Mouse (Mus musculus) limb, embryonic 12.5 days (tissue): Measurements from ENCODE around the gene Cnnm3. TPM values are rescaled to one million over a fixed set of nuclear protein-coding genes. Genes with fewer than 3 reads are reported as not detected.

Experiments used
- ATAC-seq: fragments of 200-750 bp; cut with Nextera tagmentation; 2 replicates; pipeline ENCODE4 v1.8.0; 2017; ENCODE audit warnings: low read depth, moderate TSS enrichment; ENCODE audit not compliant: insufficient number of reproducible peaks, insufficient read depth, low FRiP score, low TSS enrichment
- H3K27ac ChIP-seq: fragments of 300-500 bp; sonication (generic); 2 replicates; pipeline ENCODE4 v1.5.1; 2016; ENCODE audit warnings: mild to moderate bottlenecking, moderate library complexity
- H3K27me3 ChIP-seq: fragments of 300-500 bp; sonication (generic); 2 replicates; pipeline ENCODE4 v1.6.1; 2016; ENCODE audit warnings: mild to moderate bottlenecking, moderate library complexity
- H3K36me3 ChIP-seq: fragments of 300-500 bp; sonication (generic); 2 replicates; pipeline ENCODE4 v1.6.1; 2016; ENCODE audit warnings: mild to moderate bottlenecking, moderate library complexity
- H3K4me1 ChIP-seq: fragments of 300-500 bp; sonication (generic); replicated peaks from 2 replicates; pipeline ENCODE4 v1.6.1; 2016
- H3K4me2 ChIP-seq: fragments of 300-500 bp; sonication (generic); 2 replicates; pipeline ENCODE4 v1.6.1; 2016; ENCODE audit warnings: mild to moderate bottlenecking, moderate library complexity
- H3K4me3 ChIP-seq: fragments of 300-500 bp; sonication (generic); replicated peaks from 2 replicates; pipeline ENCODE4 v1.5.1; 2016; ENCODE audit warnings: mild to moderate bottlenecking
- H3K9ac ChIP-seq: fragments of 300-500 bp; sonication (generic); replicated peaks from 2 replicates; pipeline ENCODE4 v1.6.1; 2016; ENCODE audit warnings: mild to moderate bottlenecking, moderate library complexity
- H3K9me3 ChIP-seq: fragments of 300-500 bp; sonication (generic); 2 replicates; pipeline ENCODE4 v1.6.1; 2016; ENCODE audit warnings: mild to moderate bottlenecking, moderate library complexity
- WGBS: fragments of 180-500 bp; shearing (Covaris S2); methylation state at CpG from one replicate; pipeline ENCODE4 v1.1.7; 2016; 5-methylcytosine and 5-hydroxymethylcytosine counted together
- polyA plus RNA-seq: library from polyadenylated mRNA; unstranded; fragments of >200 nt; fragmentation: Nextera tagmentation; extraction: Ambion mirVana; gene quantifications from 2 replicates; pipeline ENCODE4 v1.2.1, GENCODE M21; 2016

Cnnm3 gene
- polyA plus RNA-seq, 1 experiment from 2014 or later: 5.9 TPM

DNA sequence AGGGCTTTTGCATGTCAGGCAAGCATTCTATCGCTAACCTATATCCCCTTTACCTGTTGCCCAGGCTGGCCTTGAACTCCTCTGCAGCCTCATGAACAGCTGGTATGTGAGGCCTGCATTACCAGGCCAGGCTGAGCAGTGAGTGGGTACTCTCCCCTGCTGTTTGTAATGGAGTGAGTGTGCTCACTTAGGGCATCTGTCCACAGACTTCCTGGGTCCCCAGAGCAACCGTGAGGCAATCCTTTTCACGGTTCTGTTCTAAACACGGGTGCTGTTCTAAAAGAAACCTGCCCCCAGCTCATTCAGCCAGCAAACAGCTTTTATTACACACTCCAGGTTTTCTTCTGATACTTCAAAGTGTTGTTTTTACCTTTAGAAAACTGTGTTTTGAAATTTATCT is 27.1 kb downstream of the Cnnm3 start:
- no peak overlapping the region for H3K4me3 ChIP-seq
- no peak overlapping the region for H3K9ac ChIP-seq
- H3K9me3 ChIP-seq: no peaks in the 10 kb centered on the region
- peaks cover 54% of the 10 kb centered on the region for H3K36me3 ChIP-seq
- ATAC-seq: no peak
- H3K4me1 ChIP-seq: peaks cover 4% of the 10 kb centered on the region
- H3K27me3 ChIP-seq: no peaks in the 10 kb centered on the region
- no peak overlapping the region for H3K27ac ChIP-seq
- WGBS: 90% methylated on average over 4 of the region's 4 CpGs
- H3K4me2 ChIP-seq: no peak overlapping the region

DNA sequence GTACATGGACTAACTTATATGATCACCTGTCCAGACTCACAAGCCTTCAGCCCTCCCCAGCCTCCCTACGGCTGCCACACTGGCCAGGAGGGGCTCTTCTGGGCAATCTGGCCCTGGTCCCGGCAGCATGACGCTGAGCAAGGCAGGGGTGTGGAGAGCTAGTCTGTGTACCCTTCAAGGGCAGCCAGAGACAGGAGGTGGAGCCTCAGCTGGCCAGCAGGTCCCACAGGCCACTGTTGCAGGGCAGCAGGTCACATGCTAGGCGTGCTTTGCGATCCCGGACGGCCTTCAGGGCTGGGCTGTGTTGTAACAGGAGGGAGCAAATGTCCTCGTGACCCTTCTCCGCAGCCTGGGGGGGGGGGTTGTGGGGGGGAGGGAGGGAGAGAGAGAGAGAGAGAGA is 27.5 kb downstream of the Cnnm3 start, which contains the start of gene Gm42417:
TSS of gene Gm42417 (minus strand) at position 244 of the 400 bp plus-strand sequence.
- Histone ChIP-seq H3K4me1 (peaks cover 8% of the 10 kb centered on the region), H3K27ac (peak within 1 kb of the TSS; percentile 2; the same call in 1 of the 2 replicates), H3K4me2 (no peak within 1 kb of the TSS), H3K4me3 (no peak within 1 kb of the TSS), H3K36me3 (peaks cover 54% of the 10 kb centered on the region), H3K9ac (no peak within 1 kb of the TSS), H3K27me3 (no peaks in the 10 kb centered on the region), H3K9me3 (no peaks in the 10 kb centered on the region)
- 42% methylated on average over 9 of the region's 9 CpGs for WGBS
- ATAC-seq: no peak

DNA sequence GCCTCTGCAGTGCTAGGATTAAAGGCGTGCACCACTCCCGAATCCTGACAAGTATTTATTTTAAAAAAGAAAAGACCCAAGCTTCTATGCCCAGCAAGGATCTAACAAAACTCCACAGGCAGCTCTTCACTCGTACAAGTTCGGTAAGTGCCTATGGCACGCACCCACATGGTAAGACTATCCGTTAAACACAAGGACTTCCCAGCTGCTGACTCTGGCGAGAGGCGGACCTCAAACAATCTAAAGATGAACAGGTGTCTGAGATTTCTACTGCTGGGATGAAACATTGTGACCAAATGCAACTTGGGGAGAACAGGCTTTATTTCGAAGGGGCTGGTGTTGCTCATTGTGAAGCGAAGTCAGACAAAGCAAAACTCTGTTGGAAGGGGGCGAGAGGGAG is 28.5 kb downstream of the Cnnm3 start:
- Histone ChIP-seq H3K36me3 (peaks cover 54% of the 10 kb centered on the region), H3K9me3 (no peaks in the 10 kb centered on the region)
- ATAC-seq: no peak

DNA sequence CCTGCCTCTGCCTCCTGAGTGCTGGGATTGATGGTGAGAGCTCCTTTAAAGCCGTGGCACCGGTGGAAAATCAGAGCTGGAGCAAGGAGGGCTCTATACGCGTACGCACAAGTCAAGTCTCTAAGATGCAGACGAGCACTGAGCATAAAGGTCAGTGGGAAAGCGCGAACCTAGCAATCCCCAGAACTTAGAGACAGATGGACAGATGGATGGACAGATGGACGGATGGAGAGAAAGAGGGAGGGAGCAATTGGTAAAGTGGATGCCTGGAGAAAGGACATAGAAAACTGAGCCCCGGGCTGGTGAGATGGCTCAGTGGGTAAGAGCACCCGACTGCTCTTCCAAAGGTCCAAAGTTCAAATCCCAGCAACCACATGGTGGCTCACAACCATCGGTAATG is 29.1 kb downstream of the Cnnm3 start:
- Histone ChIP-seq H3K36me3 (peaks cover 54% of the 10 kb centered on the region), H3K9ac (no peak overlapping the region), H3K4me3 (no peak overlapping the region), H3K4me1 (peaks cover 8% of the 10 kb centered on the region), H3K9me3 (no peaks in the 10 kb centered on the region), H3K27ac (no peak overlapping the region), H3K4me2 (no peak overlapping the region), H3K27me3 (no peaks in the 10 kb centered on the region)
- ATAC-seq: no peak
- 95% methylated on average over 12 of the region's 12 CpGs for WGBS

More for the DNA sequence above, 28.5 kb downstream of the Cnnm3 start:
- Histone ChIP-seq H3K27ac (no peak overlapping the region), H3K4me3 (no peak overlapping the region), H3K4me2 (no peak overlapping the region), H3K27me3 (no peaks in the 10 kb centered on the region), H3K4me1 (peaks cover 8% of the 10 kb centered on the region), H3K9ac (no peak overlapping the region)
- 91% methylated on average over 11 of the region's 11 CpGs for WGBS

DNA sequence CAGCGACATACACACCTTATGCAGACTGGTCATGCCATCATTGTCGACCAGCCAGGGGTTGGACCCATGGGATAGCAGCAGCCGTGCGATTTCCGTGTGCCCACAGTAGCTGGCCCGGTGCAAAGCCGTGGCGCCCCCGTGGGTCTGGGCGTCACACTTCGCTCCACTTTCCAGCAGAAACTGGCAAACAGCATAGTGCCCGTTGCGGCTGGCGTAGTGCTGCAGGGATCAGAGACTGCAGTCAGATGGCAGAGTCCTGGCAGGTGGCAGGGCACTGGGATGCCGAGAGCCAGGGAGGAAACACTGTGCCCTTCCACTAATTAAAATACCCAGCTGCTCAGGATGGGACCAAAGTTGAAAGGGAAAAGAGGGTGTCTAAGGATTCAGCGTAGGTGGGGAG is 30.2 kb downstream of the Cnnm3 start:
- ATAC-seq: no peak
- no peaks in the 10 kb centered on the region for H3K27me3 ChIP-seq
- no peak overlapping the region for H3K4me2 ChIP-seq
- H3K27ac ChIP-seq: no peak overlapping the region
- H3K4me3 ChIP-seq: no peak overlapping the region
- WGBS: 94% methylated on average over 16 of the region's 16 CpGs
- no peak overlapping the region for H3K9ac ChIP-seq
- peaks cover 16% of the 10 kb centered on the region for H3K4me1 ChIP-seq
- no peaks in the 10 kb centered on the region for H3K9me3 ChIP-seq
- H3K36me3 ChIP-seq: peaks cover 49% of the 10 kb centered on the region

DNA sequence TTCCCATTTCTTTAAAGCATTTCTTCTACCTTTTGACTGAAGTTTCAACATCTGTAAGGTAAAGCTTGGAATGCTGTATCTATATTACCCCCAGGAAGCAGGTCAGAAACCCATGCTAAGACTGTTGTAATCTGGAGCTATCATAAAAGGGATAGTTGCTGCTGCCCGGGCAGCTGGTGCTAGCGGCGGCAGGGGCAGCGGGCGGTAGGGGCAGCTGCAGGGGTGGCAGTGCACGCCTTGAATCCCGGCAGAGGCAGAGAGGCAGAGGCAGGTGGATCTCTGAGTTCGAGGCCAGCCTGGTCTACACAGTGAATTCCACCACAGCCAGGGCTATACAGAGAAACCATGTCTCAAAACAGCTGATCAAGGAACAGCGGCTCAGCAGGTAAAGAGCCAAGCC is 31.3 kb downstream of the Cnnm3 start:
- H3K9ac ChIP-seq: no peak overlapping the region
- no peak overlapping the region for H3K27ac ChIP-seq
- H3K27me3 ChIP-seq: no peaks in the 10 kb centered on the region
- WGBS: 94% methylated on average over 9 of the region's 9 CpGs
- peaks cover 22% of the 10 kb centered on the region for H3K4me1 ChIP-seq
- H3K4me2 ChIP-seq: no peak overlapping the region
- no peak overlapping the region for H3K4me3 ChIP-seq
- H3K9me3 ChIP-seq: no peaks in the 10 kb centered on the region
- H3K36me3 ChIP-seq: peaks cover 49% of the 10 kb centered on the region
- no peak for ATAC-seq

DNA sequence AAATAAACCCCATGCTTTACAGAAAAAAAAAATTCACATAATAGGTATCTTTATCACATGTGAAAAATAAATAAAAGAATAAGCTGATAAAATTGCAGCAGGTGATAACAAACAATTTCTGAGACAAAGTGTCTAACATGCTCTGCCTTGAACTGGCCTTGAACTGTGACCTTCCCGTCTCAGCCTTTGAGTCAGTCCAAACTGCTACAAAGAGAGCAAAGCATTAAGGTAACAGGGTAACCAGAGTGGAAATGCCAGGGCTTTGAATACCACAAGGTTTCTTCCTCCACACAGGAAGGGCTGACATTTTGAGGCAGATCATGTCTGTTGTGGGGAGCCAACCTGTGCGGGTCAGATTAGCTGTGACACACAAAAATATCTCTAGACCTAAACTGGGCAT is 33.7 kb downstream of the Cnnm3 start:
- Histone ChIP-seq H3K4me2 (no peak overlapping the region), H3K9me3 (no peaks in the 10 kb centered on the region), H3K4me3 (no peak overlapping the region), H3K9ac (0 out of 2 replicates have a peak overlapping the region, but pooled peaks have one; percentile 31), H3K27me3 (no peaks in the 10 kb centered on the region), H3K27ac (no peak overlapping the region), H3K4me1 (peaks cover 47% of the 10 kb centered on the region), H3K36me3 (peaks cover 47% of the 10 kb centered on the region)
- 76% methylated on average over 2 of the region's 2 CpGs for WGBS
- no peak for ATAC-seq

DNA sequence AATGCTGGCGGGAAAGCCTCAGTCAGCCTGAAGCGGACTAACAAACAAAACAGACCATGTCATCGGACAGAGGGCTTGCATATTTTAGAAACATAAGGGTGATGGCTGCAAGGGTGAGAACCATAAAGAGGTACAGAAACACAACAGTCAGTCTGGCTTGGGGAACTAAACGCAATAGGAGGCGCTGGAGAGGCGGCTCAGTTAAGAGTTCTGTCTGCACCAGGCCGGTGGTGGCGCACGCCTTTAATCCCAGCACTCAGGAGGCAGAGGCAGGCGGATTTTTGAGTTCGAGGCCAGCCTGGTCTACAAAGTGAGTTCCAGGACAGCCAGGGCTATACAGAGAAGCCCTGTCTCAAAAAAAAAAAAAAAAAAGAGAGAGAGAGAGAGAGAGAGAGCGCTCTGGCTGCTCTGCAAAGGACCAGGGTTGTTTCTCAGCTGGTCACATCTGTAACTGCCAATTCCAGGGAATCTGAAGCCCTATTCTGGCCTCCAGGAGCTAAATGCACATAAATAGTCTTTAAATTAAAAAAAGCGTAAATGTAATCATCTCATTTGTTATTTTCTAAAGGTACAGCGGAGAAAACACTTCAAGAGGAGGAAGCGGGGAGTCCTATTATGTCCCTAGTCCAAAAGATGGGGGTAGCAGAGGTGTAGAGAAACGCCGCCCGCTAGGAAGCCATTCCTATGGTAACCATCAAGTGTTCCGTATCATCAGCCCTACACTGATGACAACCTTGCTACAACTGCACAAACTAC is 34.4 kb downstream of the Cnnm3 start:
- Histone ChIP-seq H3K4me3 (peak overlapping the region; percentile 68), H3K27ac (no peak overlapping the region), H3K9me3 (no peaks in the 10 kb centered on the region), H3K9ac (peak overlapping the region; percentile 81; the same call in 1 of the 2 replicates), H3K4me2 (peak overlapping the region; percentile 74), H3K36me3 (peaks cover 48% of the 10 kb centered on the region), H3K4me1 (peaks cover 48% of the 10 kb centered on the region), H3K27me3 (no peaks in the 10 kb centered on the region)
- no peak for ATAC-seq
- WGBS: 74% methylated on average over 19 of the region's 19 CpGs

DNA sequence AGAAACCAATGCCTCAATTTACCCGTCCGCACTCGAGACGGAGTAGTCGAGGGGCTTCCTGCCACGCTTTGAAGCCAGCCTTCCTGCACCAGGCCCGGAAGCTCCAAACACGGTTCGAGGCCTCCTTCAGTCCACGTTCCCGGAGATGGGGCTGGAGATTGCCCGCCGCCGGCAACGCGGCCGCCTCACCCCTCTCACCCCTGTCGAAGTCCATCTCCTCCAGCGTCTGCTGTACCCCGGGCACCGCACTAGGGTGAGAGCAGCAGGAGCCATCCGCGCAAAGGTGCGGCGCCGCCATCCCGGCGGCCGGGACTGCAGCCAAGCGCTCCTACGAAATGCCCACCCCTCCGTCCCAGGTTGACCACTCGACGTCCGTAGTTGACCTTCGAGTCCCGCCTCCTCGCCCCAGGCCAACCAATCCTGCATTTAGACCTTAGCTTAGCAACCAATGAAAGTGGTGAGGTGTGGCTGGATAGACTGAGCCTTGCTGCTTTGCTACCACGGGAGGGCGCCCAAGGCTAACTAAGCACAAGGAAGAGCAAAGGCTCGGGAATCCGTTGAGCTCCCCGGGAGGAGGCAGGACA is 35.3 kb downstream of the Cnnm3 start, which contains the start of gene Ankrd39:
TSS of gene Ankrd39 (minus strand) at position 558 of the 584 bp plus-strand sequence.
- peak; percentile 97 for ATAC-seq
- peak within 1 kb of the TSS; percentile 68 for H3K4me3 ChIP-seq
- H3K9ac ChIP-seq: peak within 1 kb of the TSS; percentile 81
- H3K4me2 ChIP-seq: peak within 1 kb of the TSS; percentile 74
- H3K36me3 ChIP-seq: peaks cover 49% of the 10 kb centered on the region
- no peaks in the 10 kb centered on the region for H3K9me3 ChIP-seq
- WGBS: under 1% methylated on average over 43 of the region's 43 CpGs
- H3K4me1 ChIP-seq: peaks cover 48% of the 10 kb centered on the region
- H3K27ac ChIP-seq: peak within 1 kb of the TSS; percentile 85
- no peaks in the 10 kb centered on the region for H3K27me3 ChIP-seq

DNA sequence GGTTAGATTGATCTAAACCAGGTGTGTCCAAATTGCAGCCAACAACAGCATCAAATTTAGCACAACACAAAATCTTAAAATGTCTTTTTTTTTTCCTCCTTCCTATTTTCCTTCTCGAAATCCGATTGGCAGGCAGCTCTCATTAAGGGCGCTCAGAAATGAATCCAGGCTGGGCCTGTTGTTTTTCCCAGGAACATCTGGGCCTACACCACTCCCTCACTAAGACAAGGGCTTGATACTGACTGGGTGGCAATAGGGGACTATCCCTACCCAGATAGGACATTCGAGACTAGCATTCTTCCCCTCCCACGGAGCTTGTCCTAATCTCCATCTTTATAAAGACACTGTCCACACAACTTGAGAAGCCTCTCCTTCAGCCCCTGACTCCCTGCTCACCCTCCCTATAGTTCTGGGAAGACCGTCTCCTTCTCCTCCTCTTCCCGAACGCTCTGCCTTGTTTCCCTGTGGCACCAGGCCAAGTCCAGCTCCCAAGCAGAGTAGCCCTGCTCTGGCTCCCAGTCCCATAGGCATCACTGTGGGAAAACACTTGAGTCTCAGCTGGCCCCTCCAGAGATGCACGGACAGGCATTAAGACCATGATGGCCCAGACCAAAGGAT is 36.4 kb downstream of the Cnnm3 start:
- peaks cover 48% of the 10 kb centered on the region for H3K4me1 ChIP-seq
- WGBS: 39% methylated on average over 9 of the region's 9 CpGs
- H3K4me3 ChIP-seq: no peak overlapping the region
- ATAC-seq: no peak
- H3K27ac ChIP-seq: peak overlapping the region; percentile 85
- peaks cover 49% of the 10 kb centered on the region for H3K36me3 ChIP-seq
- H3K4me2 ChIP-seq: peak overlapping the region; percentile 74
- no peaks in the 10 kb centered on the region for H3K9me3 ChIP-seq
- H3K9ac ChIP-seq: no peak overlapping the region
- no peaks in the 10 kb centered on the region for H3K27me3 ChIP-seq

DNA sequence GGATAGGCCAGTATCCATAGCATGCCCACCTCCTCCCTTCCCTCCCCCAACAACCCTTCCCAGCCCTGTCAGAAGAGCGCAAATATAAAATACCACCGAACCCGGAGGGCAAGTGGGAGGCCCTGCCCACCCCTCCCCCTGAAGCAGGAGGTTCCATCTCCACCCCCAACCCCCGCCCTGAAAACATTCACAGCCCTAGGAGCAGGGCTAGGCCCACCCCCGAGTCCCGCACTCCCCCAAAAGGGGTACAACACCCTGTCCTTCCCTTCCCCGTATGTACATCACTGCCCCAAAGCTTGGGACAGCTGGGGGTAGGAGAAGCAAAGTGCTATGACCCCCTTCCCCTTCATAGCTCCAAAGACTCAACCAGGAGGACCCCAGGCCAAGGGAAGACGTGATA is 37.1 kb downstream of the Cnnm3 start:
- Histone ChIP-seq H3K27me3 (no peaks in the 10 kb centered on the region), H3K4me3 (0 out of 2 replicates have a peak overlapping the region, but pooled peaks have one; percentile 3), H3K9ac (peak overlapping the region; percentile 28), H3K36me3 (peaks cover 56% of the 10 kb centered on the region), H3K27ac (peak overlapping the region; percentile 46), H3K4me1 (peaks cover 43% of the 10 kb centered on the region), H3K4me2 (peak overlapping the region; percentile 3; the same call in 1 of the 2 replicates), H3K9me3 (no peaks in the 10 kb centered on the region)
- no peak for ATAC-seq
- WGBS: 48% methylated on average over 8 of the region's 8 CpGs
